Mouse (Mus musculus) CH12.LX (cell line): ENCODE data around the gene Ywhag.

Experiments used
- CTCF ChIP-seq, 2 experiments: IDR thresholded peaks in 1 of 2; conservative IDR thresholded peaks in 1 of 2; 2 replicates each; pipeline ENCODE4 v1.5.1; 2011 to 2012; ENCODE audit warnings: low read depth in 2 of 2, low read length in 2 of 2, improper control_type of control experiment in 1 of 2, inconsistent platforms in 1 of 2, mild to moderate bottlenecking in 1 of 2, moderate library complexity in 1 of 2
- EP300 ChIP-seq: IDR thresholded peaks from 2 replicates; pipeline ENCODE4 v1.6.1; 2011; ENCODE audit warnings: low read length, improper control_type of control experiment
- GABPA ChIP-seq: IDR thresholded peaks from 2 replicates; pipeline ENCODE4 v1.6.1; 2012; ENCODE audit warnings: low read depth, low read length, improper control_type of control experiment, inconsistent platforms; ENCODE audit not compliant: insufficient replicate concordance
- HCFC1 ChIP-seq: IDR thresholded peaks from 2 replicates; pipeline ENCODE4 v1.6.1; 2012; ENCODE audit warnings: low read depth, mild to moderate bottlenecking, inconsistent platforms, low read length, improper control_type of control experiment
- MYC ChIP-seq: IDR thresholded peaks from 2 replicates; pipeline ENCODE4 v1.6.1; 2011; ENCODE audit warnings: low read depth, mild to moderate bottlenecking, improper control_type of control experiment, low read length
- POLR2A ChIP-seq: IDR thresholded peaks from 2 replicates; pipeline ENCODE4 v1.6.1; 2011; ENCODE audit warnings: low read depth, mild to moderate bottlenecking, improper control_type of control experiment, low read length
- RAD21 ChIP-seq: IDR thresholded peaks from 2 replicates; pipeline ENCODE4 v1.6.1; 2011; ENCODE audit warnings: low read depth, mild to moderate bottlenecking, low read length, improper control_type of control experiment, moderate library complexity
- TCF12 ChIP-seq: IDR thresholded peaks from 2 replicates; pipeline ENCODE4 v1.6.1; 2014; ENCODE audit warnings: low read depth, mild to moderate bottlenecking, inconsistent platforms, low read length, improper control_type of control experiment
- USF1 ChIP-seq: IDR thresholded peaks from 2 replicates; pipeline ENCODE4 v1.6.1; 2014; ENCODE audit warnings: low read depth, mild to moderate bottlenecking, inconsistent platforms, low read length, improper control_type of control experiment
- USF2 ChIP-seq: conservative IDR thresholded peaks from 2 replicates; pipeline ENCODE4 v1.6.1; 2011; ENCODE audit warnings: low read depth, low read length, improper control_type of control experiment

DNA sequence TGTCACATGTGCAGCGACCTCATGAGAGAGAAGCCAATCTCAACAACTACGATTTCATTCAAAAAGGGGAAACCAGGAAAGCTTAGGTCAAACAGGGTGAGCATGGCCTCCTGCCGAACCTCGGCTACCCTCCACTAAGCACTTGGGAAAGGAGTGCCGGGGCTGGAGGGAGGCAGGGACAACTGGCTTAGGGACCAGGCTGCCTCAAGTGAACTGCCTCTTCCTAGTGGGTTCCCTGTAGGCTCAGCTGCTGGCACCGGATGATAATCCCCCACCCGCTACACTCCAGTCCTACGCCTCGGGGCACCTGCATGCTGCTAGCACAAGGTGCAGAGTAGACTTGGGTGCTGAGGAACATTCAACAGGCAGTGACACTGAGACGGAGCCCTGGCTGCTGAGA lies 24.8 kb downstream of the Ywhag start:
- TF ChIP-seq RAD21, result no peak
- TF ChIP-seq CTCF (conservative IDR thresholded peaks at IDR 0.05 in 1 of 2, IDR thresholded peaks at IDR 0.05 in 1 of 2; ENCODE audit: low read depth in 2 of 2, low read length in 2 of 2), result no peak
- TF ChIP-seq POLR2A, result no peak
- TF ChIP-seq EP300, result no peak
- no peak for TF ChIP-seq USF2
- no peak for TF ChIP-seq HCFC1
- no peak for TF ChIP-seq USF1
- TF ChIP-seq MYC, result no peak
- TF ChIP-seq GABPA, result no peak
- no peak for TF ChIP-seq TCF12
